Mouse (Mus musculus): ENCODE measurements around the gene Cnnm2.

The Cnnm2 gene

GRCm38 (mm10) chr19:46799903-46800583 lies 38.6 kb downstream of the Cnnm2 start:
- no peak for DNase-seq (ENCODE audit: low spot score)

- DNase-seq (ENCODE audit: low spot score), result no peak
Measured at GRCm38 (mm10) chr19:46801492-46801891, 40.1 kb downstream of the Cnnm2 start.

GRCm38 (mm10) chr19:46802306-46802705 lies 40.9 kb downstream of the Cnnm2 start:
- DNase-seq (ENCODE audit: low spot score), result no peak

- DNase-seq (ENCODE audit: low spot score), result no peak
Measured at GRCm38 (mm10) chr19:46803732-46804131, 42.3 kb downstream of the Cnnm2 start.

- DNase-seq (ENCODE audit: low spot score), result no peak
Measured at GRCm38 (mm10) chr19:46804751-46805150, 43.4 kb downstream of the Cnnm2 start.

- no peak for DNase-seq (ENCODE audit: low spot score)
Measured at GRCm38 (mm10) chr19:46805933-46806688, 44.7 kb downstream of the Cnnm2 start.

GRCm38 (mm10) chr19:46808261-46808660 lies 46.9 kb downstream of the Cnnm2 start:
- DNase-seq (ENCODE audit: low spot score), result no peak

- DNase-seq (ENCODE audit: low spot score), result no peak
Measured at GRCm38 (mm10) chr19:46809031-46809430, 47.6 kb downstream of the Cnnm2 start.

GRCm38 (mm10) chr19:46819276-46819675 lies 57.9 kb downstream of the Cnnm2 start:
- no peak for DNase-seq (ENCODE audit: low spot score)

- DNase-seq (ENCODE audit: low spot score), result no peak
Measured at GRCm38 (mm10) chr19:46822491-46822890, 61.1 kb downstream of the Cnnm2 start.

GRCm38 (mm10) chr19:46823759-46824158 lies 62.4 kb downstream of the Cnnm2 start:
- no peak for DNase-seq (ENCODE audit: low spot score)

- no peak for DNase-seq (ENCODE audit: low spot score)
Measured at GRCm38 (mm10) chr19:46824867-46825266, 63.5 kb downstream of the Cnnm2 start.

GRCm38 (mm10) chr19:46827654-46828165 lies 66.3 kb downstream of the Cnnm2 start:
- DNase-seq (ENCODE audit: low spot score), result no peak

- no peak for DNase-seq (ENCODE audit: low spot score)
Measured at GRCm38 (mm10) chr19:46828961-46829360, 67.6 kb downstream of the Cnnm2 start.

GRCm38 (mm10) chr19:46831381-46831780 lies 70.0 kb downstream of the Cnnm2 start:
- DNase-seq (ENCODE audit: low spot score), result no peak

GRCm38 (mm10) chr19:46834301-46834700 lies 72.9 kb downstream of the Cnnm2 start:
- DNase-seq (ENCODE audit: low spot score), result no peak

GRCm38 (mm10) chr19:46835339-46835738 lies 73.9 kb downstream of the Cnnm2 start:
- DNase-seq (ENCODE audit: low spot score), result no peak

GRCm38 (mm10) chr19:46836085-46836484 lies 74.7 kb downstream of the Cnnm2 start:
- DNase-seq (ENCODE audit: low spot score), result no peak

- DNase-seq (ENCODE audit: low spot score), result no peak
Measured at GRCm38 (mm10) chr19:46837290-46838079, 76.1 kb downstream of the Cnnm2 start.

- no peak for DNase-seq (ENCODE audit: low spot score)
Measured at GRCm38 (mm10) chr19:46841016-46841415, 79.6 kb downstream of the Cnnm2 start.

- no peak for DNase-seq (ENCODE audit: low spot score)
Measured at GRCm38 (mm10) chr19:46843030-46843429, 81.6 kb downstream of the Cnnm2 start.

- DNase-seq (ENCODE audit: low spot score), result no peak
Measured at GRCm38 (mm10) chr19:46846056-46846455, 84.7 kb downstream of the Cnnm2 start.
